20 mouse cellular contexts compared by ENCODE assay signal in the genomic region with DNA sequence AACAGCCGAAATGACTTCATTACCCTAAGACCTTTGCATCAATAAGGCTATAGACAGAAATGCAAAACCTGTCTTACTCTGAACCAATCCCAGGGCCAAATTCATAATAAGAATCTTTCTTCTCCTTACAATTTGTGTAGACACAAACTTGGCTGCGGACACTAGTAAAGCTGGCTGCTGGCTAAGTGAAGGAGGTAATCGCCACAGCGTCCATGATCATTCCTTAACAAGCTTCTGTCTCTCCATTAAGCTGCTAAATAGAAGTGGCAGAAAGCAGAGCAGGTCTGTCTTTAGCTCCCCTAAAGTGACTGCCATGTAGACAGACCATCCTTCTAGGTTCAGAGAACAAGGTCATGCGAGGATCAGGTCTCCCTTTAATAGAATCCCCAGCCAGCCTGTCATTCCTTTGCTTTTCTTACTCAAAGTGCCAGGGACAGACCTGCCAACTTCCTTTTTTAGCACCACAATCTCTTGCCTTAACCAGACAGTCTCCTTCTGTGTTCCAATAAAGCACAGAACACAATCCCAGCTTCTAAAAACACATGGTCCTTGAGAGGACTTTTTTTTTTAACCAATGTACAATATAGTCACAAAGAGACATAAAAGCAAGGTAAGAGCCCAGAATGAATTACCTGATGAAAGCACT.
DNase-seq lines count a peak whose midpoint lies in the region; ATAC-seq and TF ChIP-seq lines count a peak whose summit lies in the region.
"Had no signal": no experiment of that assay in that cellular context is flagged by ENCODE, and none has a peak within 500 bp of the region (broad histone marks: within the 10 kb centered on the region; RNA-seq: fewer than 3 reads in every experiment).

No protein-coding gene starts in this region.

- no peak overlapping the region for H3K9ac ChIP-seq in forebrain, embryonic 13.5 days
- H3K9ac ChIP-seq in forebrain, embryonic 12.5 days = no peak overlapping the region
- no peak overlapping the region for H3K9ac ChIP-seq in hindbrain, embryonic 15.5 days
- H3K9ac ChIP-seq in hindbrain, embryonic 14.5 days = no peak overlapping the region
- H3K9ac ChIP-seq in heart, postnatal 0 days (replicated peaks; ENCODE audit: low read depth, low read length) = no peak overlapping the region
- H3K9ac ChIP-seq: midbrain, embryonic 15.5 days had no signal

- peaks cover 35% of the 10 kb centered on the region for H3K4me1 ChIP-seq in forebrain, embryonic 13.5 days
- H3K4me1 ChIP-seq in forebrain, embryonic 12.5 days = peaks cover 15% of the 10 kb centered on the region
- peaks cover 20% of the 10 kb centered on the region for H3K4me1 ChIP-seq in hindbrain, embryonic 15.5 days (replicated peaks)
- H3K4me1 ChIP-seq in hindbrain, embryonic 14.5 days (replicated peaks; ENCODE audit: control insufficient read depth, insufficient read depth, low read length) = peaks cover 25% of the 10 kb centered on the region
- H3K4me1 ChIP-seq in heart, embryonic 10.5 days = peaks cover 33% of the 10 kb centered on the region
- 0 out of 2 replicates have a peak, but pooled peaks cover 6% of the 10 kb centered on the region for H3K4me1 ChIP-seq in heart, postnatal 0 days (ENCODE audit: control insufficient read depth, insufficient read depth)
- H3K4me1 ChIP-seq: megakaryocyte, embryonic 14.5 days had no signal

- no peak for DNase-seq in hindbrain, embryonic 14.5 days (ENCODE audit: low spot score)
- no peak for DNase-seq in heart, embryonic 10.5 days (ENCODE audit: low spot score)
- DNase-seq in heart, postnatal 0 days (ENCODE audit: low spot score) = peak; percentile 52
- no peak for DNase-seq in left cerebral cortex, postnatal 4 days
- DNase-seq in gastrocnemius, postnatal 14 days = no peak
- DNase-seq: embryo, embryonic 11 days; kidney, adult 2 months; kidney, postnatal 25 days; lung, adult 2 months; right cerebral cortex, postnatal 25 days; thymus, adult 2 months had no signal

- ATAC-seq in forebrain, embryonic 13.5 days = no peak
- ATAC-seq in forebrain, embryonic 12.5 days (ENCODE audit: low FRiP score) = no peak
- ATAC-seq in hindbrain, embryonic 15.5 days (ENCODE audit: low FRiP score, low read depth) = no peak
- no peak for ATAC-seq in hindbrain, embryonic 14.5 days (ENCODE audit: low FRiP score)
- peak; percentile 53; the same call in 1 of the 2 replicates for ATAC-seq in heart, postnatal 0 days (ENCODE audit: insufficient read depth, low read depth)
- ATAC-seq: CD4-positive, CD25-positive, alpha-beta regulatory T cell, adult 4 months; inflammation-experienced regulatory T-cells, adult 6 months; midbrain, embryonic 15.5 days; Patski had no signal

- intact Hi-C loops in left cerebral cortex, postnatal 4 days (cut with DNase I) = no loop called here
- intact Hi-C loops in gastrocnemius, postnatal 14 days (cut with DNase I; ENCODE audit: low total_unique reads) = no loop called here

- no peak overlapping the region for H3K4me3 ChIP-seq in forebrain, embryonic 13.5 days
- no peak overlapping the region for H3K4me3 ChIP-seq in forebrain, embryonic 12.5 days (replicated peaks)
- H3K4me3 ChIP-seq in hindbrain, embryonic 15.5 days = no peak overlapping the region
- H3K4me3 ChIP-seq in hindbrain, embryonic 14.5 days (replicated peaks; ENCODE audit: low read length) = no peak overlapping the region
- no peak overlapping the region for H3K4me3 ChIP-seq in heart, embryonic 10.5 days
- no peak overlapping the region for H3K4me3 ChIP-seq in heart, postnatal 0 days (ENCODE audit: low read depth, low read length)
- H3K4me3 ChIP-seq: megakaryocyte, embryonic 14.5 days; midbrain, embryonic 15.5 days had no signal

- H3K9me3 ChIP-seq in forebrain, embryonic 13.5 days (replicated peaks) = no peaks in the 10 kb centered on the region
- H3K9me3 ChIP-seq in forebrain, embryonic 12.5 days = no peaks in the 10 kb centered on the region
- no peaks in the 10 kb centered on the region for H3K9me3 ChIP-seq in hindbrain, embryonic 15.5 days
- no peaks in the 10 kb centered on the region for H3K9me3 ChIP-seq in hindbrain, embryonic 14.5 days (ENCODE audit: control insufficient read depth, low read length)
- no peaks in the 10 kb centered on the region for H3K9me3 ChIP-seq in heart, embryonic 10.5 days
- H3K9me3 ChIP-seq in heart, postnatal 0 days (replicated peaks; ENCODE audit: control insufficient read depth, low read length) = no peaks in the 10 kb centered on the region
- H3K9me3 ChIP-seq: megakaryocyte, embryonic 14.5 days; midbrain, embryonic 15.5 days had no signal

- TF ChIP-seq CTCF in heart, postnatal 0 days (IDR thresholded peaks at IDR 0.05; ENCODE audit: low read depth) = no peak

- 63% methylated on average over 5 of the region's 5 CpGs for WGBS in forebrain, embryonic 13.5 days
- 83% methylated on average over 5 of the region's 5 CpGs for WGBS in forebrain, embryonic 12.5 days
- WGBS in hindbrain, embryonic 15.5 days = 63% methylated on average over 5 of the region's 5 CpGs
- WGBS in hindbrain, embryonic 14.5 days = 60% methylated on average over 5 of the region's 5 CpGs
- 61% methylated on average over 5 of the region's 5 CpGs for WGBS in heart, embryonic 10.5 days
- 50% methylated on average over 5 of the region's 5 CpGs for WGBS in heart, postnatal 0 days

- no peaks in the 10 kb centered on the region for H3K27me3 ChIP-seq in forebrain, embryonic 13.5 days
- no peaks in the 10 kb centered on the region for H3K27me3 ChIP-seq in forebrain, embryonic 12.5 days
- no peaks in the 10 kb centered on the region for H3K27me3 ChIP-seq in hindbrain, embryonic 15.5 days
- no peaks in the 10 kb centered on the region for H3K27me3 ChIP-seq in hindbrain, embryonic 14.5 days (ENCODE audit: control insufficient read depth, insufficient read depth, low read length)
- no peaks in the 10 kb centered on the region for H3K27me3 ChIP-seq in heart, embryonic 10.5 days (ENCODE audit: insufficient read depth, poor library complexity, severe bottlenecking)
- H3K27me3 ChIP-seq in heart, postnatal 0 days (ENCODE audit: control insufficient read depth, insufficient read depth, low read length) = no peaks in the 10 kb centered on the region
- H3K27me3 ChIP-seq: megakaryocyte, embryonic 14.5 days; midbrain, embryonic 15.5 days; Patski had no signal

- TF ChIP-seq EP300 in heart, postnatal 0 days (IDR thresholded peaks at IDR 0.05; ENCODE audit: low read depth) = no peak

- H3K27ac ChIP-seq in forebrain, embryonic 13.5 days = peak overlapping the region; percentile 54
- H3K27ac ChIP-seq in forebrain, embryonic 12.5 days = no peak overlapping the region
- H3K27ac ChIP-seq in hindbrain, embryonic 15.5 days (replicated peaks) = peak overlapping the region; percentile 11; the same call in 1 of the 2 replicates
- no peak overlapping the region for H3K27ac ChIP-seq in hindbrain, embryonic 14.5 days
- peak overlapping the region; percentile 53; the same call in 1 of the 2 replicates for H3K27ac ChIP-seq in heart, embryonic 10.5 days
- peak overlapping the region; percentile 75 for H3K27ac ChIP-seq in heart, postnatal 0 days (ENCODE audit: low read depth)
- H3K27ac ChIP-seq: midbrain, embryonic 15.5 days had no signal

- no peaks in the 10 kb centered on the region for H3K36me3 ChIP-seq in forebrain, embryonic 13.5 days (ENCODE audit: poor library complexity, severe bottlenecking)
- H3K36me3 ChIP-seq in forebrain, embryonic 12.5 days (replicated peaks) = no peaks in the 10 kb centered on the region; the same call in 1 of the 2 replicates
- H3K36me3 ChIP-seq in hindbrain, embryonic 15.5 days = no peaks in the 10 kb centered on the region
- 0 out of 2 replicates have a peak, but pooled peaks cover 3% of the 10 kb centered on the region for H3K36me3 ChIP-seq in hindbrain, embryonic 14.5 days (replicated peaks; ENCODE audit: control insufficient read depth, insufficient read depth)
- H3K36me3 ChIP-seq in heart, embryonic 10.5 days = no peaks in the 10 kb centered on the region
- no peaks in the 10 kb centered on the region for H3K36me3 ChIP-seq in heart, postnatal 0 days (replicated peaks; ENCODE audit: control insufficient read depth, insufficient read depth, low read length)
- H3K36me3 ChIP-seq: midbrain, embryonic 15.5 days had no signal

- no peak overlapping the region for H3K4me2 ChIP-seq in forebrain, embryonic 13.5 days
- H3K4me2 ChIP-seq in forebrain, embryonic 12.5 days = no peak overlapping the region
- H3K4me2 ChIP-seq in hindbrain, embryonic 15.5 days = no peak overlapping the region
- no peak overlapping the region for H3K4me2 ChIP-seq in hindbrain, embryonic 14.5 days (replicated peaks)
- no peak overlapping the region for H3K4me2 ChIP-seq in heart, postnatal 0 days (ENCODE audit: low read depth, low read length)
- H3K4me2 ChIP-seq: liver, embryonic 11.5 days; midbrain, embryonic 15.5 days had no signal

Comparison
In these comparisons a context has a peak if more than half of its experiments do, and no peak if none do; other contexts are left out.
1. H3K27ac ChIP-seq: peak in forebrain, embryonic 13.5 days (single experiment), hindbrain, embryonic 15.5 days (single experiment), heart, embryonic 10.5 days (single experiment) and heart, postnatal 0 days (single experiment); none in forebrain, embryonic 12.5 days (single experiment) and hindbrain, embryonic 14.5 days (single experiment).